Mouse (Mus musculus): ENCODE measurements around the gene Kif17.

Kif17 gene

GRCm38 (mm10) chr4:138339963-138340362, 89.7 kb downstream of the Kif17 start:
- DNase-seq (ENCODE audit: low read depth in 1 of 2, low spot score in 2 of 2), result no peak

GRCm38 (mm10) chr4:138341393-138341792, 91.2 kb downstream of the Kif17 start:
- no peak for DNase-seq (ENCODE audit: low read depth in 1 of 2, low spot score in 2 of 2)

GRCm38 (mm10) chr4:138342048-138342447, 91.8 kb downstream of the Kif17 start:
- no peak for DNase-seq (ENCODE audit: low read depth in 1 of 2, low spot score in 2 of 2)

- no peak for DNase-seq (ENCODE audit: low read depth in 1 of 2, low spot score in 2 of 2)
Observed at GRCm38 (mm10) chr4:138342778-138343177, 92.5 kb downstream of the Kif17 start.

- DNase-seq (ENCODE audit: low read depth in 1 of 2, low spot score in 2 of 2), result no peak
Observed at GRCm38 (mm10) chr4:138343341-138343837, 93.2 kb downstream of the Kif17 start.

GRCm38 (mm10) chr4:138344891-138345545, 94.8 kb downstream of the Kif17 start:
- DNase-seq (ENCODE audit: low read depth in 1 of 2, low spot score in 2 of 2), result no peak

- no peak for DNase-seq (ENCODE audit: low read depth in 1 of 2, low spot score in 2 of 2)
Observed at GRCm38 (mm10) chr4:138347280-138347679, 97.0 kb downstream of the Kif17 start.

- no peak for DNase-seq (ENCODE audit: low read depth in 1 of 2, low spot score in 2 of 2)
Observed at GRCm38 (mm10) chr4:138348716-138349115, 98.5 kb downstream of the Kif17 start.

Data from monocyte, adult 2 months (primary cell).